Mouse (Mus musculus) stomach, postnatal 0 days (tissue): Measurements from ENCODE around the gene Ptafr.
A peak's percentile ranks its signal among the peaks of the same experiment; 100 is the strongest.

ENCODE experiments used
- CTCF ChIP-seq: IDR thresholded peaks from 2 replicates; pipeline ENCODE4 v1.5.1; 2016; ENCODE audit warnings: antibody characterized with exemption, low read depth, mild to moderate bottlenecking, moderate library complexity
- EP300 ChIP-seq: optimal IDR thresholded peaks from 2 replicates; pipeline ENCODE3; 2016; ENCODE audit warnings: antibody characterized with exemption

DNA sequence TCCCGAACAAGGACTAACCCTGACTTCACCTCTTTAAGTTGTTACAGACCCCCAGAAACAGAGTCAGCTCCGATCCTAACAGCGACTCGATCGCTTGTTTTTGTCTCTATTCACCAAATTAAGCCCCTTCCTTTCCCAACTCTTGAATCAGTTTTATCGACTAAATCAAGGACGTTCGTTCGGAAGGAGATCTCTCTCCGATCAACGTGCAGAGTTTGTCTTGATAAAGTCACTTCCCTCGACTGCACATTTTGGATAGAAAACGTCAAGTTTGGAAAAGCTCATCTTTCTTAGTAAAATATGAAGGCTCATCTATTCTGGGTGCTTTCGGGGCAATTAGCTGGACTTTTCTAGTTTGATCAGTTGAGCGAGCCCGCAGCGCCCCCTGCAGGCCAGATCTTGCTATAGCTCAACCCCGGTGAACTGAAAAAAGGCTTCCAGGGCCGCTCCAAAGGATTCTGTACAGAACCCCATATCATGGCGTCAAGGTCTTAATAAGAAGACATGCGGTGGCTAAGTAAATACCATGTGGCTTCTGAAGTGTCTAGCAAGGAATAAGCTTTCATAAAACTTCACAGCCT, 49.2 kb upstream of the Ptafr start:
- TF ChIP-seq CTCF (peak; percentile 92), EP300 (peak; percentile 14)
